In the genomic region with DNA sequence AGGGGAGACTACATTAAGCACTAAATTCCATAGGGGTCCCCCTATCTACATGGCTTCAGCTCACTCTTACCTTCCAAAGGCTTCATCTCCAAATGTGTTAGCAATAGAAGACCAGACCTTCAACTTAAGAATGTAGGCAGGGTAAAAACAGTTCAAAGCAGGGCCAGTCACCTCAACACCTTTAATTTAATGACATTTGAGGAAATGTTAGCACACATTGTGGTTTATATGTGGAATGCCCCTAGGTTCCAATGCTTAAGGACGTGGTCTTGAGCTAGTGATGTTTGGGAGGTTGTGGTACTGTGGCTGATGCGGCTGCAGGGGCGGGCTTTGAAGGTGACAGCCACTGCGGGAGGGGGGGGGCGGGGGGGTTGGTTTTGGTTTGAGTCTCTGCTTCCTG, we compare ENCODE assay signal across 23 mouse cellular contexts.
DNase-seq lines count a peak whose midpoint lies in the region; ATAC-seq lines count a peak whose summit lies in the region.
"Had no signal": no experiment of that assay in that cellular context is flagged by ENCODE, and none has a peak within 500 bp of the region (broad histone marks: within the 10 kb centered on the region; RNA-seq: fewer than 3 reads in every experiment).

No protein-coding gene starts in this region.

- H3K9ac ChIP-seq in heart, embryonic 12.5 days, result no peak overlapping the region
- H3K9ac ChIP-seq in midbrain, embryonic 11.5 days (ENCODE audit: low read length), result no peak overlapping the region
- H3K9ac ChIP-seq in midbrain, embryonic 15.5 days, result no peak overlapping the region
- H3K9ac ChIP-seq: embryonic facial prominence, embryonic 13.5 days; embryonic facial prominence, embryonic 15.5 days; forebrain, embryonic 12.5 days had no signal

- DNase-seq in heart, adult 11 months, result peak; percentile 18
- DNase-seq in midbrain, embryonic 11.5 days (ENCODE audit: low spot score, missing footprints), result peak; percentile 68
- no peak for DNase-seq in urinary bladder, adult 18-20 months (ENCODE audit: low spot score in 2 of 2)
- DNase-seq in neural tube, embryonic 10.5 days (ENCODE audit: extremely low spot score, low spot score), result no peak
- DNase-seq: adrenal gland, adult 2 months; adrenal gland, postnatal 10 days; adrenal gland, postnatal 25 days; cerebellum, adult 11 months; cerebellum, adult 18-20 months; cerebellum, adult 8-10 months; cerebellum, adult 9-11 months; cerebellum, postnatal 14 days; cerebellum, postnatal 36 days; embryo, embryonic 11 days had no signal

- WGBS in heart, embryonic 12.5 days, result 44% methylated on average over 5 of the region's 5 CpGs
- 68% methylated on average over 5 of the region's 5 CpGs for WGBS in midbrain, embryonic 11.5 days
- 71% methylated on average over 5 of the region's 5 CpGs for WGBS in midbrain, embryonic 15.5 days

- no peak for ATAC-seq in heart, embryonic 12.5 days (ENCODE audit: insufficient number of reproducible peaks, low FRiP score)
- ATAC-seq in midbrain, embryonic 11.5 days (ENCODE audit: low FRiP score), result no peak
- no peak for ATAC-seq in midbrain, embryonic 15.5 days (replicated peaks)
- peak; percentile 42 to 57; a peak in 3 of 4 replicates for ATAC-seq in hematopoietic stem cell, adult 5-6 weeks (replicated peaks in 1 of 2; ENCODE audit: insufficient read depth in 1 of 2, low FRiP score in 2 of 2, low TSS enrichment in 1 of 2, low read depth in 1 of 2, poor library complexity in 2 of 2, severe bottlenecking in 2 of 2)
- ATAC-seq: forebrain, embryonic 14.5 days had no signal

- H3K4me1 ChIP-seq in heart, embryonic 12.5 days (replicated peaks), result peaks cover 7% of the 10 kb centered on the region; the same call in 1 of the 2 replicates
- H3K4me1 ChIP-seq in midbrain, embryonic 11.5 days (ENCODE audit: control insufficient read depth, insufficient read depth, low read length), result peaks cover 8% of the 10 kb centered on the region; the same call in 1 of the 2 replicates
- peaks cover 9% of the 10 kb centered on the region; the same call in 1 of the 2 replicates for H3K4me1 ChIP-seq in midbrain, embryonic 15.5 days

- no peak overlapping the region for H3K4me3 ChIP-seq in heart, embryonic 12.5 days
- no peak overlapping the region for H3K4me3 ChIP-seq in midbrain, embryonic 11.5 days (ENCODE audit: low read depth, low read length)
- no peak overlapping the region for H3K4me3 ChIP-seq in midbrain, embryonic 15.5 days
- H3K4me3 ChIP-seq: embryonic facial prominence, embryonic 13.5 days; embryonic facial prominence, embryonic 15.5 days; erythroblast, embryonic 14.5 days; forebrain, embryonic 10.5 days; forebrain, embryonic 12.5 days had no signal

- no peak overlapping the region for H3K4me2 ChIP-seq in heart, embryonic 12.5 days
- H3K4me2 ChIP-seq in midbrain, embryonic 11.5 days, result no peak overlapping the region
- no peak overlapping the region for H3K4me2 ChIP-seq in midbrain, embryonic 15.5 days
- H3K4me2 ChIP-seq: embryonic facial prominence, embryonic 13.5 days; embryonic facial prominence, embryonic 15.5 days; forebrain, embryonic 12.5 days had no signal

- H3K27me3 ChIP-seq in heart, embryonic 12.5 days (replicated peaks), result peaks cover 17% of the 10 kb centered on the region
- H3K27me3 ChIP-seq in midbrain, embryonic 11.5 days (ENCODE audit: control insufficient read depth, insufficient read depth, low read length), result no peaks in the 10 kb centered on the region; the same call in 1 of the 2 replicates
- H3K27me3 ChIP-seq in midbrain, embryonic 15.5 days (replicated peaks), result 0 out of 2 replicates have a peak, but pooled peaks cover 4% of the 10 kb centered on the region
- H3K27me3 ChIP-seq: embryonic facial prominence, embryonic 15.5 days had no signal

- no peak overlapping the region for H3K27ac ChIP-seq in heart, embryonic 12.5 days (ENCODE audit: poor library complexity, severe bottlenecking)
- H3K27ac ChIP-seq in midbrain, embryonic 11.5 days (ENCODE audit: low read depth, low read length), result no peak overlapping the region
- H3K27ac ChIP-seq in midbrain, embryonic 15.5 days, result no peak overlapping the region
- H3K27ac ChIP-seq: embryonic facial prominence, embryonic 13.5 days; embryonic facial prominence, embryonic 15.5 days; forebrain, embryonic 12.5 days had no signal

- H3K36me3 ChIP-seq in heart, embryonic 12.5 days, result no peaks in the 10 kb centered on the region
- H3K36me3 ChIP-seq in midbrain, embryonic 11.5 days (ENCODE audit: control insufficient read depth, insufficient read depth, low read length), result no peaks in the 10 kb centered on the region
- H3K36me3 ChIP-seq in midbrain, embryonic 15.5 days (replicated peaks), result no peaks in the 10 kb centered on the region
- H3K36me3 ChIP-seq: embryonic facial prominence, embryonic 13.5 days; embryonic facial prominence, embryonic 15.5 days; forebrain, embryonic 10.5 days; forebrain, embryonic 12.5 days had no signal

- H3K9me3 ChIP-seq in heart, embryonic 12.5 days (replicated peaks), result no peaks in the 10 kb centered on the region
- H3K9me3 ChIP-seq in midbrain, embryonic 11.5 days (ENCODE audit: control insufficient read depth, low read length), result no peaks in the 10 kb centered on the region
- no peaks in the 10 kb centered on the region for H3K9me3 ChIP-seq in midbrain, embryonic 15.5 days
- H3K9me3 ChIP-seq: embryonic facial prominence, embryonic 13.5 days; embryonic facial prominence, embryonic 15.5 days; forebrain, embryonic 10.5 days; forebrain, embryonic 12.5 days had no signal

Comparison
In these comparisons a context has a peak if more than half of its experiments do, and no peak if none do; other contexts are left out.
1. DNase-seq: peak in heart, adult 11 months (single experiment) and midbrain, embryonic 11.5 days (single experiment); none in urinary bladder, adult 18-20 months (0 of 2) and neural tube, embryonic 10.5 days (single experiment).
2. ATAC-seq: peak in hematopoietic stem cell, adult 5-6 weeks (2 of 2); none in heart, embryonic 12.5 days (single experiment), midbrain, embryonic 11.5 days (single experiment) and midbrain, embryonic 15.5 days (single experiment).